Mouse (Mus musculus): Measurements from ENCODE around the gene Pnpla6. TPM values are rescaled to one million over a fixed set of nuclear protein-coding genes. Genes with fewer than 3 reads are reported as not detected.

The Pnpla6 gene
- total and polyA plus RNA-seq, 2 experiments from 2014 or later, result 26.3 to 56.4 TPM

DNA sequence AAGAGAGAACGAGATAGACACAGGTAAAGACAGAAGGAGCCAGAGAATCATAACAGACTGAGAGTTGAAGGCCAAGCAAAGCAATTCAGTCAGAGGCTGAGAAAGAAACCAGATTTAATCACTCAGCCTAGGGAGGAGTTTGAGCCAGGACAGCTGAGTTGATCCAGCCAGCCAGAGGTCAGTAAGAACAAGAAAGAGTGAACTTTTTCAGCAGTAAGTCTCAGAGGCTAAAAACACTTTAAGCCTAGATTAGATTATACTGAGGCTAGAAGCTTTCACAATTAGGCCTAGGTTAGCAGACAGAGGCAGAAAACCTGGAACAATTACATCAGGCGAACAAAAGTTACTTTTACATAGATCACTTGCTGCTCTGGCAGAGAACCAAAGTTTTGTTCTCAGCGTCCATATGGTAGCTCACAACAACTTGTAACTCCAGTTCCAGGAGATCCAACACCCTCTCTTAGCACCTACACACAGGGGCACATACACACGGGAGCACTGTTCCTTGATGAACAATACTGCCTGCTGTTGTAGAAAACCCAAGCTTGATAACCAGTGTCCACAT is 34.9 kb upstream of the Pnpla6 start:
- Histone ChIP-seq H3K27ac (ENCODE audit: low read depth, low read length) (no peak overlapping the region), H3K4me1 (ENCODE audit: insufficient read depth) (no peaks in the 10 kb centered on the region), H3K4me2 (ENCODE audit: low read depth) (no peak overlapping the region), H3K36me3 (ENCODE audit: insufficient read depth) (no peaks in the 10 kb centered on the region), H3K9me3 (ENCODE audit: low read length) (no peaks in the 10 kb centered on the region), H3K27me3 (ENCODE audit: insufficient read depth, low read length) (no peaks in the 10 kb centered on the region), H3K4me3 (ENCODE audit: low read depth, low read length) (no peak overlapping the region), H3K9ac (no peak overlapping the region)
- WGBS, result 68% methylated on average over 4 of the region's 4 CpGs
- ATAC-seq (no peak), DNase-seq (no peak)
- TF ChIP-seq CTCF (IDR thresholded peaks at IDR 0.05; ENCODE audit: low read depth), result no peak

DNA sequence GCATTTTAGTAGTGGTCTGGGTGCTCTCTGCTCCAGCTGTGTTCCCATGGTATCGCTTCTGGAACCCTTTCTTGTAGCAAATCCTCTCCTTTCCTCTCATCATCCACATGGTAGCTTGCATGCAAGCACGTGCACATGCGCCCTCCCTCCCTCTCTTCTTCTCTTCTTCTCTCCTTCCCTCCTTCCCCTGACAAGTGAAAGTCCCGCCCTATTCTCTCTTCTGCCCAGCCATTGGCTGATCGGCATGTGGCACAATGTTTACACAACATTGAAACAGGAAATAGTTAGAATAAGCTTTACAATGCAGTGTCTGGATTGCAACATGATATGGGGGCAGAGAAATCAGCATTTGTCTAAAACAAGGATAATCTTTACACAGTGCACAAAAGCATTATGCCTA is 33.6 kb upstream of the Pnpla6 start:
- DNase-seq (no peak), ATAC-seq (no peak)
- H3K36me3 ChIP-seq (ENCODE audit: insufficient read depth), result no peaks in the 10 kb centered on the region
- no peaks in the 10 kb centered on the region for H3K27me3 ChIP-seq (ENCODE audit: insufficient read depth, low read length)
- TF ChIP-seq CTCF (IDR thresholded peaks at IDR 0.05; ENCODE audit: low read depth), result no peak
- H3K4me1 ChIP-seq (ENCODE audit: insufficient read depth), result no peaks in the 10 kb centered on the region
- no peaks in the 10 kb centered on the region for H3K9me3 ChIP-seq (ENCODE audit: low read length)
- H3K9ac ChIP-seq, result no peak overlapping the region
- H3K4me2 ChIP-seq (ENCODE audit: low read depth), result no peak overlapping the region
- WGBS, result 62% methylated on average over 5 of the region's 5 CpGs
- no peak overlapping the region for H3K4me3 ChIP-seq (ENCODE audit: low read depth, low read length)
- no peak overlapping the region for H3K27ac ChIP-seq (ENCODE audit: low read depth, low read length)

DNA sequence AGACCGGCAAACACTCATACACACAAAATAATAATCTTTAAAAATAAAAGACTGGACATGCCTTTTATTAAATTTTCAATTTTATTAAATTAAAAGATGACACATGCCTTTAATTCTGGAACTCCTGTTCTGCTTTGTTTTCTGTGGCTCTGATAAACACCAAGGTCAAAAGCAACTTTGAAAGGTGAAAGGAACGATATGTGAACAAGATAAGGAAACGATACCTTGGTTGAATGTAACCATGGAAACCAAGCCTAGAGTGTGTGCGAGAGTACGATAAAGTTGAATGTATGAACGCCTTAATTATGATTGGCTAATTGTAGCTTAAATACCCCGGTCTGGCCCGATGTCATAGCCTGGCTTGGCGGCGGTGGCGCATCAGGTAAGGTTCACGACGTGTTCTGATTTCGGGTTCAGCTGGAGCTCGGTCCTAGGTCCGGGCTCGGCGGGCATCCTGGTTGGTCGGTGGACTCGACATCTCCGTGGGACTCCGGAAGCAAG is 32.9 kb upstream of the Pnpla6 start:
- DNase-seq, result no peak
- no peaks in the 10 kb centered on the region for H3K4me1 ChIP-seq (ENCODE audit: insufficient read depth)
- no peak overlapping the region for H3K9ac ChIP-seq
- no peaks in the 10 kb centered on the region for H3K27me3 ChIP-seq (ENCODE audit: insufficient read depth, low read length)
- no peak overlapping the region for H3K27ac ChIP-seq (ENCODE audit: low read depth, low read length)
- H3K9me3 ChIP-seq (ENCODE audit: low read length), result no peaks in the 10 kb centered on the region
- 86% methylated on average over 22 of the region's 22 CpGs for WGBS
- no peak overlapping the region for H3K4me2 ChIP-seq (ENCODE audit: low read depth)
- ATAC-seq, result no peak
- TF ChIP-seq CTCF (IDR thresholded peaks at IDR 0.05; ENCODE audit: low read depth), result no peak
- H3K4me3 ChIP-seq (ENCODE audit: low read depth, low read length), result no peak overlapping the region
- no peaks in the 10 kb centered on the region for H3K36me3 ChIP-seq (ENCODE audit: insufficient read depth)

- no peak overlapping the region for H3K4me2 ChIP-seq (ENCODE audit: low read depth)
- no peaks in the 10 kb centered on the region for H3K36me3 ChIP-seq (ENCODE audit: insufficient read depth)
- H3K9me3 ChIP-seq (ENCODE audit: low read length), result no peaks in the 10 kb centered on the region
- H3K9ac ChIP-seq, result no peak overlapping the region
- ATAC-seq (no peak), DNase-seq (no peak)
- no peak for TF ChIP-seq CTCF (IDR thresholded peaks at IDR 0.05; ENCODE audit: low read depth)
- no peak overlapping the region for H3K27ac ChIP-seq (ENCODE audit: low read depth, low read length)
- H3K4me3 ChIP-seq (ENCODE audit: low read depth, low read length), result no peak overlapping the region
- H3K27me3 ChIP-seq (ENCODE audit: insufficient read depth, low read length), result no peaks in the 10 kb centered on the region
- H3K4me1 ChIP-seq (ENCODE audit: insufficient read depth), result no peaks in the 10 kb centered on the region
- 86% methylated on average over 7 of the region's 7 CpGs for WGBS
Observed at GRCm38 (mm10) chr8:3483546-3483945, 31.6 kb upstream of the Pnpla6 start.

GRCm38 (mm10) chr8:3485192-3485591 is 30.0 kb upstream of the Pnpla6 start:
- ATAC-seq, result no peak

GRCm38 (mm10) chr8:3492901-3493844 is 22.0 kb upstream of the Pnpla6 start, which contains the start of gene Zfp358:
TSS of gene Zfp358 (plus strand) at chr8:3493138.
- Histone ChIP-seq H3K9me3 (ENCODE audit: low read length) (no peaks in the 10 kb centered on the region), H3K27me3 (ENCODE audit: insufficient read depth, low read length) (no peaks in the 10 kb centered on the region), H3K4me3 (ENCODE audit: low read depth, low read length) (peak within 1 kb of the TSS; percentile 93), H3K4me1 (ENCODE audit: insufficient read depth) (0 out of 2 replicates have a peak, but pooled peaks cover 4% of the 10 kb centered on the region), H3K27ac (ENCODE audit: low read depth, low read length) (peak within 1 kb of the TSS; percentile 98), H3K9ac (peak within 1 kb of the TSS; percentile 98), H3K36me3 (ENCODE audit: insufficient read depth) (peaks cover 23% of the 10 kb centered on the region), H3K4me2 (ENCODE audit: low read depth) (peak within 1 kb of the TSS; percentile 55)
- no peak for TF ChIP-seq CTCF (IDR thresholded peaks at IDR 0.05; ENCODE audit: low read depth)
- DNase-seq (peak; percentile 87), ATAC-seq (peak; percentile 94)
- WGBS, result 2% methylated on average over 61 of the region's 64 CpGs

More at GRCm38 (mm10) chr8:3485192-3485591, 30.0 kb upstream of the Pnpla6 start:
- no peak for DNase-seq
- Histone ChIP-seq H3K4me1 (ENCODE audit: insufficient read depth) (no peaks in the 10 kb centered on the region), H3K27me3 (ENCODE audit: insufficient read depth, low read length) (no peaks in the 10 kb centered on the region), H3K4me3 (ENCODE audit: low read depth, low read length) (no peak overlapping the region), H3K9ac (no peak overlapping the region), H3K4me2 (ENCODE audit: low read depth) (no peak overlapping the region), H3K27ac (ENCODE audit: low read depth, low read length) (no peak overlapping the region), H3K36me3 (ENCODE audit: insufficient read depth) (no peaks in the 10 kb centered on the region), H3K9me3 (ENCODE audit: low read length) (no peaks in the 10 kb centered on the region)
- WGBS, result 29% methylated on average over 5 of the region's 5 CpGs
- no peak for TF ChIP-seq CTCF (IDR thresholded peaks at IDR 0.05; ENCODE audit: low read depth)

- 28% methylated on average over 6 of the region's 6 CpGs for WGBS
- DNase-seq (no peak), ATAC-seq (peak; percentile 2; the same call in 1 of the 2 replicates)
- TF ChIP-seq CTCF (IDR thresholded peaks at IDR 0.05; ENCODE audit: low read depth), result no peak
- Histone ChIP-seq H3K9ac (peak overlapping the region; percentile 98), H3K27me3 (ENCODE audit: insufficient read depth, low read length) (no peaks in the 10 kb centered on the region), H3K4me3 (ENCODE audit: low read depth, low read length) (peak overlapping the region; percentile 93), H3K4me1 (ENCODE audit: insufficient read depth) (0 out of 2 replicates have a peak, but pooled peaks cover 4% of the 10 kb centered on the region), H3K9me3 (ENCODE audit: low read length) (no peaks in the 10 kb centered on the region), H3K27ac (ENCODE audit: low read depth, low read length) (peak overlapping the region; percentile 98), H3K36me3 (ENCODE audit: insufficient read depth) (peaks cover 23% of the 10 kb centered on the region), H3K4me2 (ENCODE audit: low read depth) (peak overlapping the region; percentile 55)
Observed at GRCm38 (mm10) chr8:3493845-3494208, 21.4 kb upstream of the Pnpla6 start.
